Mouse (Mus musculus) stomach, postnatal 0 days (tissue): Measurements from ENCODE around the gene Tmem213. TPM values are rescaled to one million over a fixed set of nuclear protein-coding genes. Genes with fewer than 3 reads are reported as not detected.

Experiments used
- ATAC-seq: fragments of 200-750 bp; cut with Nextera tagmentation; 2 replicates; pipeline ENCODE4 v1.8.0; 2017; ENCODE audit not compliant: low FRiP score, low TSS enrichment
- DNase-seq: peaks from one replicate; pipeline ENCODE4 v3.0.0-alpha.2; 2016; ENCODE audit warnings: low spot score
- H3K27ac ChIP-seq: fragments of 300-500 bp; sonication (generic); replicated peaks from 2 replicates; pipeline ENCODE4 v1.5.1; 2014; ENCODE audit warnings: mild to moderate bottlenecking, control low read depth
- H3K27me3 ChIP-seq: fragments of 300-500 bp; sonication (generic); 2 replicates; pipeline ENCODE4 v1.6.1; 2014; ENCODE audit warnings: low read length; ENCODE audit not compliant: control insufficient read depth, insufficient read depth
- H3K36me3 ChIP-seq: fragments of 300-500 bp; sonication (generic); 2 replicates; pipeline ENCODE4 v1.6.1; 2014; ENCODE audit warnings: low read length, mixed read lengths; ENCODE audit not compliant: control insufficient read depth, insufficient read depth
- H3K4me1 ChIP-seq: fragments of 300-500 bp; sonication (generic); replicated peaks from 2 replicates; pipeline ENCODE4 v1.6.1; 2014; ENCODE audit warnings: antibody characterized with exemption; ENCODE audit not compliant: control insufficient read depth, insufficient read depth
- H3K4me2 ChIP-seq: fragments of 300-500 bp; sonication (generic); replicated peaks from 2 replicates; pipeline ENCODE4 v1.6.1; 2014; ENCODE audit warnings: low read depth, mild to moderate bottlenecking, control low read depth, moderate library complexity
- H3K4me3 ChIP-seq: fragments of 300-500 bp; sonication (generic); 2 replicates; pipeline ENCODE4 v1.5.1; 2014; ENCODE audit warnings: low read depth, low read length, control low read depth
- H3K9ac ChIP-seq: fragments of 300-500 bp; sonication (generic); 2 replicates; pipeline ENCODE4 v1.6.1; 2014; ENCODE audit warnings: mild to moderate bottlenecking, low read length, control low read depth, mixed read lengths
- H3K9me3 ChIP-seq: fragments of 300-500 bp; sonication (generic); 2 replicates; pipeline ENCODE4 v1.6.1; 2016; ENCODE audit warnings: low read length; ENCODE audit not compliant: control insufficient read depth
- CTCF ChIP-seq: IDR thresholded peaks from 2 replicates; pipeline ENCODE4 v1.5.1; 2016; ENCODE audit warnings: antibody characterized with exemption, low read depth, mild to moderate bottlenecking, moderate library complexity
- EP300 ChIP-seq: optimal IDR thresholded peaks from 2 replicates; pipeline ENCODE3; 2016; ENCODE audit warnings: antibody characterized with exemption
- WGBS: fragments of 180-500 bp; shearing (Covaris S2); extraction: QIAGEN DNeasy Blood & Tissue Kit; methylation state at CpG from one replicate; pipeline ENCODE4 v1.1.7; 2014; 5-methylcytosine and 5-hydroxymethylcytosine counted together
- polyA plus RNA-seq: library from polyadenylated mRNA; unstranded; fragments of >200 nt; fragmentation: Nextera tagmentation; extraction: Ambion mirVana; gene quantifications from 2 replicates; pipeline ENCODE4 v1.2.1, GENCODE M21; 2015

Gene Tmem213
- polyA plus RNA-seq, 1 experiment from 2014 or later: 3.0 TPM

- Histone ChIP-seq H3K27ac (no peak overlapping the region), H3K27me3 (no peaks in the 10 kb centered on the region), H3K36me3 (no peaks in the 10 kb centered on the region; the same call in 1 of the 2 replicates), H3K4me2 (no peak overlapping the region), H3K9ac (no peak overlapping the region), H3K9me3 (no peaks in the 10 kb centered on the region), H3K4me1 (no peaks in the 10 kb centered on the region), H3K4me3 (no peak overlapping the region)
- WGBS: 88% methylated on average over 6 of the region's 6 CpGs
- ATAC-seq (no peak), DNase-seq (no peak)
- TF ChIP-seq CTCF (no peak), EP300 (no peak)
These were observed 55.6 kb downstream of the Tmem213 start for GRCm38 (mm10) chr6:38164705-38165104.

GRCm38 (mm10) chr6:38165385-38165784 lies 56.3 kb downstream of the Tmem213 start:
- Histone ChIP-seq H3K4me3 (no peak overlapping the region), H3K27ac (no peak overlapping the region)

More at GRCm38 (mm10) chr6:38165385-38165784, 56.3 kb downstream of the Tmem213 start:
- ATAC-seq (no peak), DNase-seq (no peak)
- no peaks in the 10 kb centered on the region; the same call in 1 of the 2 replicates for H3K36me3 ChIP-seq
- TF ChIP-seq EP300 (no peak), CTCF (no peak)
- 71% methylated on average over 6 of the region's 6 CpGs for WGBS
- no peaks in the 10 kb centered on the region for H3K4me1 ChIP-seq
- no peak overlapping the region for H3K9ac ChIP-seq
- H3K9me3 ChIP-seq: no peaks in the 10 kb centered on the region
- H3K27me3 ChIP-seq: no peaks in the 10 kb centered on the region
- no peak overlapping the region for H3K4me2 ChIP-seq

Other genes starting within 250 kb of the Tmem213 start
- 5.6 and 6.4 TPM in 2 replicates for gene Trim24, start 238.4 kb upstream of the Tmem213 start, polyA plus RNA-seq
- gene Svopl, start 62.3 kb upstream of the Tmem213 start, polyA plus RNA-seq: 0.63 and 0.98 TPM in 2 replicates
- gene Atp6v0a4, start 15.3 kb downstream of the Tmem213 start, polyA plus RNA-seq: 11.9 and 13.9 TPM in 2 replicates
- gene D630045J12Rik, start 144.8 kb downstream of the Tmem213 start, polyA plus RNA-seq: 0.70 and 1.1 TPM in 2 replicates
- 2.1 and 2.3 TPM in 2 replicates for gene Zc3hav1l, start 190.0 kb downstream of the Tmem213 start, polyA plus RNA-seq
- 12.7 and 12.9 TPM in 2 replicates for gene Zc3hav1, start 245.3 kb downstream of the Tmem213 start, polyA plus RNA-seq